Mouse (Mus musculus) thymus, postnatal 36 days (tissue): ENCODE measurements around the gene Smg8.
A peak's percentile ranks its signal among the peaks of the same experiment; 100 is the strongest.
"Not testable (repeated sequence)": the region's sequence is repeated elsewhere in the genome, so short reads cannot be mapped to it uniquely, and the experiment has no call there.

Experiments used
- DNase-seq, 2 experiments: peaks; one replicate each; pipeline ENCODE4 v3.0.0; 2022; ENCODE audit warnings: mixed read lengths in 2 of 2

Smg8 gene

GRCm38 (mm10) chr11:87086290-87086984 lies at the start of gene Smg8:
Gene Smg8, minus strand, starts transcription at chr11:87086774.
- peak; percentile 76 to 79 for DNase-seq

DNA sequence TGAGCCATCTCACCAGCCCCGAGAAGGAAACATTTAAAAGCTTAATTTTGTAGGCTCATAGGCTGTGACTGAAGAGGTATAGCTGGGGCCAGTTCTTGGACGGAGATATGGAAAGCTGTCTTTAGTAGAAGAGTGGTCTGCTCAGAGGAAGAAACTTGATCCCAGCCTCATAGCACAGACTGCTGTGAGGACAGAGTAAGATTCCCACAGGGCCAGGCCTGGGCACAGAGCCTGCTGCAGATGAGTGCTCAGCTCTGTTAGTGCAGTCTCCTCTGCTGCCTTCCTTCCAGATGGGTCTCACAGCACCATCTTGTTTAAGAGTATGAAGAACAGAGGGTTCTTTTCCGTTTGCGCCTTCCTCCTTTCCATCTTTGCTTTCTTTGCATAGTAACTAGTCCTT lies 49.7 kb upstream of the Smg8 start:
- DNase-seq, result no peak

DNA sequence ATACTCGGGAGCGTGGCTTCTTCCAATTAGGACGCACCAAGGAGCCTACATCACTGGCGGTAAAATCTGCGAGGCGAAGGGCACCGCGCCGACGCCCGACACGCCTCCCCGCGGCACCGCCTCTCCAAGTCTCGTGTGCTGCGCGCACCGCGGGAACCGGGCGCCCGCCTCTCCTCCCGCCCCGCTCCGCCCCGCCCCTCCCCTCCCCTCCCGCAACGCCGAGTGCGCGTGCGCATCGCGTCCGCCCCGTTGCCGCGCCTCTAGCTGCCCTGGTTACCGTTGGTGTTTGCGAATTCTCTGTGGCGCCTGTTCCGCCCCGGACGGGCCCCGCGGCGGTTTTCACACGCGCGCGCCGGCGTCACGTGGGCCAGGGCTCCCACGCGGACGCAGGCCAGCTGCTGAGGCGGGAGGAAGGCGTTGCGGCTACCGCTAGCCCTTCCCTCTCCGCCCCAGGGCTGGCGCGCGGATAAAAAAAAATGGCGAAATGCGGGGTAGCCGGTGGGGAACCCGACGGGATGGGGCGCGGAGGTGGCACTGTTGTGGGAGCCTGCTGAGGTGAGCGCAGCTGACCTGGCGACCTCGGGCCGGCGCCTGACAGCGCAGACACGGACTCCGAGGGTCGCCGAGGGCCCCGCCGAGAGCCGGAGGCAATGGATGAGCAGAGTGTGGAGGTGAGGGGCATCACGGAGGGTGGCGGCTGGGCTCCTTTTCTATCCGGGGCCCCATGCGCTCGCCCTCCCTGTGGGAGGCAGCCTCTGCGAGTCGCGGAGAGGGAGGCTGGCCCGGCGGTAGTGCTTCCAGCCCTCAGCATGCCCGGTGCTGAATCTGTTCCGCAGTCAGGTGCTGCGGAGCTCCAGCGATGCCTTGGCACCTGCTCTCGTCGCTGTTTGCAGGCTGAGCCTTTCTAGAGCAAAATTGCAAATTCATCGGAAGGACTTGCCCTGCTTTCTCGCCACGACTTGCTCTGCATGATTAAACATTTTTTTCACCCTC lies 40.5 kb upstream of the Smg8 start, which contains the start of gene Trim37:
Trim37 (plus strand) TSS at position 254 of the 993 bp plus-strand sequence.
- peak; percentile 79 to 87 for DNase-seq

- DNase-seq, result no peak
These were observed 39.8 kb upstream of the Smg8 start for GRCm38 (mm10) chr11:87126281-87126823.

- no peak for DNase-seq
These were observed 39.0 kb upstream of the Smg8 start for GRCm38 (mm10) chr11:87125562-87125961.

GRCm38 (mm10) chr11:87121864-87122263 lies 35.3 kb upstream of the Smg8 start:
- DNase-seq, result no peak

GRCm38 (mm10) chr11:87110172-87110909 lies 23.8 kb upstream of the Smg8 start:
- DNase-seq, result no peak

DNA sequence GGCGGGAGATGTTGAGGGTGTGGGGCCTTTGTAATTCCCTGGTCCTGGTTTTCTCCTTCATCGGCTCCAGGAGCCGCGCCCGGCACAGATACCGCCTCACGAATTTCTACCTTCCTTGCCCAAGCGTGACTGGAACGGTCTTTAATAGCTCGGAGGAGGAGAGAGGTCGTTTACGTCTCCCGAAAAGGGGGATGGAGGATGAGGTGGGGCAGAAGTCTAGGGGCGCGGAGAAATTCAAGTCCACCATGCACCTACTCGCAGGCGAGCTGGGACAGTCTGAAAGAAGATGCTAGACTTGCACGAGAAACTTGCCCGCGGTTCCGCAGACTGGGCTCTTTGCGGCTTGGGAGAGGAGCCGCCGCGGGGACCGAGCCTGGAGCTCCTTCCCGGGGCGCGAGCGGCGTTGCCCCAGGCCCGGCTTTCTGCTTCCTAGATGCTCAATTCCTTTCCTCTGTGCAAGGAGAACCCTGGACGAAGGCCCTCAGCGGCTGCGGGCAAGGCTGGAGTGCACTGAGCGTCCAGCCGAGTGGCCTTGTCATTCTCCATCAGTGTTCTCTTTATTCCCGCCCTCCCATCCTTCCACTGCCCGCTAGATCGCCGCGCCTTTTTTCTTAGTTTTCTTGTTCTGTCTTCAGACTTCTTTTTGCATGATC lies 23.1 kb upstream of the Smg8 start:
- DNase-seq, result peak in 1 of 2 experiments; percentile 43

- peak; percentile 95 to 97 for DNase-seq
These were observed 22.4 kb upstream of the Smg8 start, which contains the start of gene Ska2 for GRCm38 (mm10) chr11:87108755-87109518. Gene Ska2, plus strand, starts transcription at chr11:87109234.

DNA sequence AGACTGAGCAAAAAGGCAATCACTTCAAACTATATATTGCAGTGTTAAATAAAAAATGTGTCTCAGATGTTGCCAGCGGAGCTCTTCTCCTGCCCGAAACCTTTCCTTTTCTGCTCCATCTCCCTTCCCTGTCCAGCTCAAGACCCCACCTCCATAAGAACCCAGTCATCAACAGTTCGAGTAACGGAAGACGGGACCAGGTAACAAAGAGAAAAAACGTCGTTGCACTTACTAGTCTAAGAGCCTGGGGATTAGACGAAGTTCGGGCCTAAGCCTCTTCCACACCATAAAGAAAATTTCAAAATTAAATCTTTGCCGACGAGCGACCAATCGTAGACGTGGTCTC lies 21.8 kb upstream of the Smg8 start, which contains the start of gene Prr11:
Prr11 (minus strand) TSS at position 300 of the 346 bp plus-strand sequence.
- DNase-seq, result no peak

DNA sequence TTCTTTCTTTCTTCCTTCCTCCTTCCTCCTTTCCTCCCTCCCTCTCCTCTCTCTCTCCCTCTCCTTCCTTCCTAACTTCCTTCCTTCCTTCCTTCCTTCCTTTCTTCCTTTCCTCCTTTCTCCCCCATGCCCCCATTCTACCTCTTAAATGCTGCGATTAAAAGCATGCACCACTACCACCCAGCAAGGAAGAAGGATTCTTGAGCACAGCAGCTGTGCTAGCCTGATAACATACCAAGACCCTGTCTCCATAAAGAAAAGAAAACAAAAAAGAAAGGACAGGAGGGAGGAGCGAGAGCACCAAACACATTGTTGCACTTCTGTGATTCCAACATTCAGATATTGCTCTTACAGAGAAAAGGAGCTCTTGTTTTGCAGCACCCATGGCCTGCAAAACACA lies 568 bp upstream of the Smg8 start:
- DNase-seq, result no peak

DNA sequence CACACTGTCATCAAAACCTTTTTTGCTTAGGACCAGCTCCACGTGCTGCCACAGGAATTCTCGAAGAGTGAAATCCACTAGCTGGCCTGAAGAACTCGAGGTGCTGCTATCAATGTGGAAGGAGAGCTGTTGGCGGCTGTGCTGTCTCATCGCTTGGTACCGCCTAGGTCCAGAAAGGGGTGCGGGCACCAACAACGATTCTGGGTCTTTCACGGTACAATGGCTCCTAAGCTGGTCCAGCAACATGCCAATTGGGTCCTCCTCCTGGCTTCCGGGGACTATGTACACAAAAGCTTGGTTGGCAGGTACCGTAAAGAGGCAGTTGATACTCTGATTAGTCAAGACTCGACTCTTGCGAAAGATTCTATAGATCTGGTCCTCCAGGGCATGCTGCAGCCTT lies 1.1 kb downstream of the Smg8 start:
- DNase-seq, result no peak

DNA sequence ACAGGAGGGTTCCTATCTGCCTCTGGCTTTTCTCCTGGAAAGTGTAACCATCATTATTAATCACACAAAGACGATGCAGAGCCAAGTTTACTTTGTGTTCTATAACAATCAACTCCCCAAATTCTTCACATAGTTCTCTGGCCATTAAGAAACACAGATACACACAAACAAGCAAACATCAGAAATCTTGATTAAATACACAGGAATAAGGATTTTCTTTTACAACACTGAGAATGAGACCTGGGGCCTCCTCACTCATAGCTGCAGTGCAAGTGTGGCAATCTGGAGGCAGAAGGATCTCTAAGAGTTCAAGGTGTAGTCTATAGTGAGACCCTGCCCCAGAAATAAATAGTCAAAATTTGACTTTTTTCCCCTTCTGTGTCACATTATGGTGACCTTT lies 2.9 kb downstream of the Smg8 start:
- DNase-seq, result no peak

GRCm38 (mm10) chr11:87073866-87074440 lies 12.6 kb downstream of the Smg8 start, which contains the start of gene Gdpd1:
Gene Gdpd1, minus strand, starts transcription at chr11:87074062.
- peak; percentile 90 to 94 for DNase-seq

GRCm38 (mm10) chr11:87073343-87073865 lies 13.2 kb downstream of the Smg8 start:
- peak in 1 of 2 experiments; percentile 55 for DNase-seq

- no peak for DNase-seq
These were observed 24.5 kb downstream of the Smg8 start for GRCm38 (mm10) chr11:87062087-87062486.

DNA sequence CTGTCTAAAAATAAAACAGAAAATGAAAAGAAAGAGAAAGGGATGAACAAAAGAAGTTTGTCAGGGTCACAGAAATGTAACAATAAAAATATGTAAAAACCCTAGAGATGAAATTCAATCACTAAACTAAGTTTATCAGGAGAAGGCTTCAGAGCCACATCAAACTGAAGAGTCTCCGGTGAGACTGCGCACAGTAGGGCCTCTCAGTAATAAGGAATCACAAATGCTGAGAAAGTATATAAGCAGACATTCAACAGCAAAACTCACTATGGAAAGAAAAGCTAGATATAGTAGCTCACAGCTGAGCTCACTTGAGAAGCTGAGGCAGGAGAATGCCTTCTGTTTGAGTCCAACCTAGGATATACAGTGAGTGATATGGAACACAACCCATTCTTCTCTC lies 26.2 kb downstream of the Smg8 start:
- DNase-seq, result no peak

GRCm38 (mm10) chr11:87056286-87056685 lies 30.3 kb downstream of the Smg8 start:
- DNase-seq, result no peak

DNA sequence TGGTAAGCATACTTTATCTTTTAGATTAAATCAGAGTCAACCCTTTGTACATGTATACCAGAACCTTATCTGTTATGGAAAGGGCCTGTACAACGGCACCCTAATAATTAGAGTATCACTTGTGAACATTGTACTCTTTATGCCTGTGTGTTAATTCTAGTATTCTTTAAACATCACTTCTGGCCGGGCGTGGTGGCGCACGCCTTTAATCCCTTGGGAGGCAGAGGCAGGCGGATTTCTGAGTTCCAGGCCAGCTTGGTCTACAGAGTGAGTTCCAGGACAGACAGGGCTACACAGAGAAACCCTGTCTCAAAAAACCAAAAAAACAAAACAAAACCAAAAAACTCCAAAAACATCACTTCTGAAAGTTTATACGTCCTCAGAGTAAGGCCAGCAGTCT lies 37.7 kb downstream of the Smg8 start:
- DNase-seq, result not testable (repeated sequence)

DNA sequence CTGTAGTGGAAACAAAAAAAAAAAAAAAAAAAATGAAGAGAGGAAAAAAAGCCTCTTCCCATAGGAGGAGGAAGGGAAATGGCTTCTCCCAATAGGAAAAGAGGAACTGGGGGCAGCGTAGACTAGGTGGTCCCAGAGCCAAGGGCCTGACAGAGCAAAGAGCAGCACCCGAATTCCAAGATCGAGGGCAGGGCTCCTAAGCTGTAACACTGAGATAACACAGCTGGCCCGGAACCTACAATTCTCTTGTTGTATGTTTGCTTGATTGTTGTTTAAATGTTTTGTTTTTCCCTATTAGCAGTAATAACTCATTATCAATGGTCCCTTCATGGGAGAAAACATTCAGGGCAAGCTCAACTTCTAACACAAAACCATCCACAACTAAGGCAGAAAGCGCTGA lies 39.6 kb downstream of the Smg8 start:
- no peak for DNase-seq

GRCm38 (mm10) chr11:87043052-87043451 lies 43.5 kb downstream of the Smg8 start:
- no peak for DNase-seq
